Mouse (Mus musculus): ENCODE data around the gene Fgf11. TPM values are rescaled to one million over a fixed set of nuclear protein-coding genes. Genes with fewer than 3 reads are reported as not detected.

Gene Fgf11
- total RNA-seq (2021) (10 to 100 TPM in 1 of 2 experiments, 1 to 10 TPM in 1; 4.6 to 12.8 TPM), polyA plus RNA-seq (2012; rRNA removed) (6.0 and 13.4 TPM in 2 replicates)
- long read RNA-seq, partial matches to known transcripts = 1 of 1 reads
- long read RNA-seq, other reads (novel, unspliced or antisense) = 0 of 1 reads

GRCm38 (mm10) chr11:69801379-69801977 is at the start of gene Fgf11:
Gene Fgf11 (minus strand): TSS chr11:69801857.
- DNase-seq = no peak

- DNase-seq = no peak
Observed at GRCm38 (mm10) chr11:69850754-69851153, 49.1 kb upstream of the Fgf11 start.

DNA sequence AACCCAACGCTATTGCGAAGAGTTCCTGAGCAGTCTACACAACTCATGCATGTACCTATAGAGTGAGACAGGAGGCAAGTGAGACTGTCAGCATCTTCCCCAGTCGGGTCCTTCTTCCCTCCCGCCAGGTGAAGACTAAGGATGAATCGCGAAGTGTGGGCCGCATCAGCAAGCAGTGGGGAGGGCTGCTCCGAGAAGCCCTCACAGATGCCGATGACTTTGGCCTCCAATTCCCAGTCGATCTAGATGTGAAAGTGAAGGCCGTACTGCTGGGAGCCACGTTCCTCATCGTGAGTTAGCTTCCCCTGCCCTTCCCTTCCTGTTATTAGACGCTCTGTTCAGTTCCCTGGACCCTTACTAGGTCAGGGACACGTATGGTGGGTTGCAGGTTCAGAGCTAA is 48.2 kb upstream of the Fgf11 start:
- no peak for DNase-seq

- no peak for DNase-seq
Observed at GRCm38 (mm10) chr11:69849128-69849527, 47.5 kb upstream of the Fgf11 start.

DNA sequence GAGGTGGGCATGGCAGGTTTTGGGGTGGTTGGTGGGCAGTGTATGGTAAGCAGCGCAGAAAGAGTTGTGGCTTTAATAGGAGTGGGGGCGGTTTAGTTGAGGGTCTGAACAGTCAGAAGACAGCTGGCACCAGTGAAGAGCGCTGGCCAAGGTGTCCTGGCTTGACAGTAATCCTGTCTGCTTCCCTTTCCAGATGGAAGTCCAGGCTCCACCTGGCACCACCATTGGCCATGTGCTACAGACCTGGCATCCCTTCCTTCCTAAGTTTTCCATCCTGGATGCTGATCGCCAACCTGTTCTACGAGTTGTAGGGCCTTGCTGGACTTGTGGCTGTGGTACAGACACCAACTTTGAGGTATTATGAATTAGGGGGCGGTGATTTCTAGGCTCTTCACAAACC is 46.4 kb upstream of the Fgf11 start:
- no peak for DNase-seq

GRCm38 (mm10) chr11:69846738-69847688 is 45.4 kb upstream of the Fgf11 start:
- peak; percentile 43 for DNase-seq

GRCm38 (mm10) chr11:69846198-69846680 is 44.6 kb upstream of the Fgf11 start, which contains the start of gene Plscr3:
Gene Plscr3 (plus strand): TSS chr11:69846376.
- peak; percentile 95 for DNase-seq

- no peak for DNase-seq
Observed at GRCm38 (mm10) chr11:69838714-69839104, 37.1 kb upstream of the Fgf11 start.

DNA sequence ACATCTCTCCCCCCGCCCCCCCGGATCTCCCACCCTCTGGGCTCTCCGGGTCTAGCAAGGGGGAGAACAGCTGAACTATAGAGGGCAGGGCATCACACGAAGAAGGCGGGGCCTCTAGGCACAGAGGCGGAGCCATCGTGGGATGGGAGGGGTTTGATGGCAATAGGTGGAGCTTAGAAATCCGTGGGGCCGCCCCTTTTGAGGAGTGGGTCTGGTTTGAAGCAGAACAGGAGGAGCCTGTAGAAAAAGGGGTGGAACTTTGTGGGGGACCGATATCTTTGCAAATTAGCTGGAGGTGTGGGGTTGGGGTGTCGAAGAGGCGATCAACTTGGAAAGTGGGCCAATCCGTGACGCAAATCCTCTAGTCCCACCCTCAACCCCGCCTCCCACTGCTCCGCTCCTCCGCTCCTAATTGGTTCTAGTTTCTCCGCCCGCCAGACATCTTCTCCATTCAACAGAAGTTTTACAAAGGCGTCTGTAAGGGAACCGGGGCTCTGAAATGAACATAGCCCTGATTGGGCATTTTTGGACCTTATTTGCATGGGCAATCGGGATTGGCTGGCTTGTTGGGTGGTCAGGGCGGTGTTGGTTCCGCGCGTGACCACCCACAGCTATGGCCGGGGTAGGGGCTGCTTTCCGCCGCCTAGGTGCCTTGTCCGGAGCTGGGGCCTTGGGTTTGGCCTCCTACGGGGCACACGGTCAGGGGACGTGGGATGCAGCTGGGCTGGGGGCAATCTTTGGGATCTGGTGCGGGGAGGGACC is 36.5 kb upstream of the Fgf11 start, which contains the start of gene Tmem256:
TSS of gene Tmem256 (plus strand) at position 563 of the 762 bp plus-strand sequence.
- DNase-seq = peak; percentile 97

GRCm38 (mm10) chr11:69837604-69837951 is 35.9 kb upstream of the Fgf11 start, which contains the start of gene Nlgn2:
Gene Nlgn2 (minus strand): TSS chr11:69837784.
- no peak for DNase-seq

- no peak for DNase-seq
Observed at GRCm38 (mm10) chr11:69836703-69837576, 35.3 kb upstream of the Fgf11 start.

- no peak for DNase-seq
Observed at GRCm38 (mm10) chr11:69835966-69836335, 34.3 kb upstream of the Fgf11 start.

GRCm38 (mm10) chr11:69835326-69835965 is 33.8 kb upstream of the Fgf11 start:
- DNase-seq = no peak

DNA sequence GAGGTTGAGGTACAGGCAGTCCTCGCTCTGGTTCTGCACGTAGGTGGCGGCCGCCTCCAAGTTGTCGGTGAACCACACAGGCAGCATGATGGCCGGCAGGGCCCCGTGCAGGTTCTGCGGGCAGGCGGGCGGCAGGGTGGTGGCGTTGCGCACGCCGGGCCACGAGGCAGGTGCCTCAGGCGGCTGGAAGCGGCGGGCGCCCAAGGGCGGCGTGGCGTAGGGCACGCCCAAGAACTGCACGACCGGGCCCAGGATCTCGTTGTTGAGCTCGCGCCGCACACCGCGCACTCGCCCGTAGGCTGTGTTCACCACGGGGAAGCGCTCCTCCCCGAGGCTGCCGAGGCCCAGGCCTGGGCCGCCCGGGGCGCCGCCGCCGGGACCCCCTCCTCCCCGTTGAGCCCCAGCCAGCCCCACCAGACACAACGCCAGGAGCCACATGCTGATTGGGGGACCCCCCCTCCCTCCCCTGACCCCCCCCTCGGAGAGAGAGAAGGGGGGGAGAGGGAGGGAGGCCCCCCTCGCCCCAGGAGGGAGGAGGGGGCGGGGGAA is 32.4 kb upstream of the Fgf11 start:
- DNase-seq = peak; percentile 47

DNA sequence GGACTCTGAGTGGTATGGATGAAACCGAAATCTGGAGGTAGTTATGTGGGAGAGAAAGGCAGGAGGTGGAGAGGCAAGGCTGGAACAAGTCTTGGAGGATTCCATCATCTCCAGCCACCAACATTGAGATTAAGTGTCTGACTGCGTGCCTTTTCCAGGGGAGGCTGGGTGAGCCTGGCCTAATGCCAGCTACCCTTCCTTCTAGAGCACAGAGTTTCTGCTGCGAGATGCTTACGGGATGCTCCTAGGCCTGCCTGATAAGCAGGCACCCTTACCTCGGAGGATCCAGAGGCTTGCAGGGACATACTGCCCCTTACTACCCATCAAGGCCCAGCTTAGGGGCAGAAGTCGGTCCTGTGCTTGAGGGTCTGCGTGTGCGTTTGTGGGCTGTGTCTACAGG is 31.9 kb upstream of the Fgf11 start:
- DNase-seq = no peak

DNA sequence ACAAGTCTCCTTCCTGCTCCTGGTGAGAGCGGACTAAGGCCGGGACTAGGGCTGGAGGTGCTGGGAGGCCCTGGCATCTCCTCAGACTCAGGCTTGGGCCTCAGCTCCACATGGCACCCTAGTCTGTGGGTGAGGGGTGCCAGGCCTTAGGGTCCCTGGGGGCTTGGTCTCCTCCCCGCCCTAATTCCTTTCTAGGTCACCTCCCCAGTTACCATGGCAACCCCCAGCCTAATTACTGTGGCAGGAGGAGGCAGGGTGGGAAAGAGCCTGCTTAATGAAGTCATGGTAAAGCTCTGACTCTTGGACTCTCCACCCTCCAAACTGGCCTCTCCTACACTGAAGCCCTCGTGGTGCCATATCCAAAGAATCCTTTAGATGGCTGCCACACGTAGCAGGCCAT is 27.2 kb upstream of the Fgf11 start:
- no peak for DNase-seq

DNA sequence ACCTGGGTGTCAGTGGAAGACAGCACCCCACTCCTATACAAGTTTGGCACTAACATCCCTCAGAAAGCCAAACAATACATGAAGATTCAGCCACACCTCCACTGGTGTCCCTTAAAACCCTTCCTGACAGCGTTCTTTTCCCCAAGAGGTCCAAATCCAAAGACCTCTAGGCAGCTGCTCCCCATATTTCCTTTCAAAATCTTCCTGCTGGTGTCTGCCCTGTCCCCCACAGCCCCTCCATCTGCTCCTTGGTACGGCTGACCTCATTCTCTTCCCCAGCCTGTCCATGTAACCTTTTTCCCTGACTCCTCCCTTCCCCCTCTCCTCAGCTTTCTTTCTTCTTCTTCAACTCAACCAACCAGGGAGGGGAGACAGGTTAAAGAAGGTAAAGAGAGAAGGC is 21.8 kb upstream of the Fgf11 start:
- no peak for DNase-seq

- no peak for DNase-seq
Observed at GRCm38 (mm10) chr11:69822080-69822479, 20.4 kb upstream of the Fgf11 start, which contains the start of gene Spem1. Gene Spem1 (minus strand): TSS chr11:69822180.

DNA sequence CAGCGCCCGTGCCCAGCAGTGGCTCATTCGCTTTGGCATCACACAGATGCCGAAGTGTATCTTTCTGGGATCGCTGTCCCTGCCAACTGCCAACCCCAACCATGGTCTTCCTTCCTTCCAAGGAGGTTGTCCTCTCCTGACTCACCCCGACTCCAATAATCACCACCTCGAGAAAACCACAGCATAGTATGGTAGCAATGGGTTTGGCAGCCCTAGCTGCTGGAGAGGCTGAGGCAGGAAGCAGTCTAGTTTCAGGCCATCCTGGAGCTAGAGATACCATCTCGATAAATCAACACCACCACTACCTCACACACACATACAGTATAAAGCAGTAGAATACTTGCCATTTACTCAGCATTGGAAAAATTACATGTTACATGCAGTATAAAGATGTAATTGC is 17.2 kb upstream of the Fgf11 start:
- no peak for DNase-seq

- DNase-seq = no peak
Observed at GRCm38 (mm10) chr11:69818365-69818764, 16.7 kb upstream of the Fgf11 start, which contains the start of gene Spem2. Gene Spem2 (minus strand): TSS chr11:69818465.
